Mouse (Mus musculus): Measurements from ENCODE around the gene Gm8773.
A peak's percentile ranks its signal among the peaks of the same experiment; 100 is the strongest.

Gm8773 gene

DNA sequence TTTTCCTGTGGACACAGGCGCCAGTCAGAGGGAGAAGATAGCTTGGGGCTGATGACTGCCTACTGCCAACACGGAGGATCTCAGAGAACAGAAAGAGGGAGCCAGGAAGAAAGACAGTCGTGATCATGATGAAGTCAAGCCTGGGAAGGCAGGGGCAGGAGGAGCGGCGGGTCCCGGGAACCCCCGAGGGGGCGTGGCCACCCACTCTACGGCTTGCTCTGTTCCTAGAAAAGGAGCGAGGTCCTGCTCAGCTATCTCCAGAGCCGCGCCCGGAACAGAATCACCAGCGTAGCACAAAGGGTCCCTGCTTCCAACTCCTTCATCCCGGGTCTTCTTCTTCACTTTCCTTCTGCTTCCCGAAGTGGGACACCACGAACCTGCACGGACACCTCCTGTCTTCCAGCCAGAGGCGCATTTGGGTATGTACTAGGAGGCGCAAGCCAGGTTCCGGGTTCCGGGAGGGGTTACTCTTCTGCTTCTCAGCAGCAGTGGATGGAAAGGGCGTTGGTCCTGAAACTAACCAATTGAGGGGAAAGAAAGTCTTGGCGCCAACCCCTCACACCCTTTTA is at the start of gene Gm8773:
Gm8773 (plus strand) TSS at position 51 of the 569 bp plus-strand sequence.
- peak in 1 of 2 experiments; percentile 16 for DNase-seq

DNA sequence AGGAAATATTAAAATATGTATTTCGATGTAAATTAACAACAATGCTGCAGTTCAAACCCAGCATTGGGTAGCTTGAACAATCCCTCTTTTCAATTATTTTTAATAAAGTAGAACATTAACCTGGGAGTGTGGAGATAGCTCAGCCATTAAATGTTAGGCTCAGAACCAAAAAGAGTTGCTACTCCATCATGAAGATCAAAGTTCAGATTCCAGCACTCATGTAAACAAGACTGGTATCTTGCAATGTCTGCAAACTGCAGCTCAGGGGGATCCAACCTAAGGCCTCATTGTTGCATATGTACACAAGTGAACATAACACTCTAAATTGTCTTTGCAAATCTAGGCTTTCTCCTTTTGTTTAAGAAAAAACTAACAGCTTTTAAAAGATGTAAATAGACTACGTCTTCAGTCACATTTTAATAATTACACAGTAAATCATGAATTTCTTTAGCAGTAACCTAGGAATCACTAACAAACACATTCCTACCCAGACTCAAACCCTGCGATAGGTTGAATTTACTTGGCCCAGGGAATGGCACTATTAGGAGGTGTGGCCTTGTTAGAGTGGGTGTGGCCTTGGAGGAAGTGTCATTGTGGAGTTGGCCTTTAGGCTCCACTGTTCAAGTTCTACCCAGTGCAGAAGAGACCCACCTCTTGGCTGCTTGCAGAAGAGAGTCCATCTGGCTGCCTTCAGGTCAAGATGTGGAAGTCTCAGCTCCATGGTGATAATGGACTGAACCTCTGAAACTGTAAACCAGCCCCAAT is 39.8 kb upstream of the Gm8773 start:
- peak; percentile 72 to 73 for DNase-seq

DNA sequence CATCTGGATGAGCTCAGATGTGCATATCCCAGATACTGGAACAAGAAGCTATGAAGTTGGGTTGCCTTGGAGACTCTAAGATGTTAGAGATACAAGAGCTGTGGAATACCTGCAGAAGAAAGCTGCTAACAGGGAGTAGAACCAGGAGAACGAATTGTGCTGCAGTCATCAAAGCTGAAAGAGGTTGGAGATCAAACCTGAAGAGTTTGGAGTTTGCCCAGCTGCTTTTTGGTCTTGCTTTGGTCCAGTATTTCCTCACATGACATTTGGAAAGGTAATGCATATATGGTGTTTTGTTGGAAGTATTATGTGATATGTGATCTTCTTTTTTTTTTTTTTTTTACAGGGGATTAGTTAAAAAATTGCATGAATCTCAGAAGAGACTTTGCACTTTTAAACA is 37.5 kb upstream of the Gm8773 start:
- DNase-seq = peak; percentile 26 to 43

DNA sequence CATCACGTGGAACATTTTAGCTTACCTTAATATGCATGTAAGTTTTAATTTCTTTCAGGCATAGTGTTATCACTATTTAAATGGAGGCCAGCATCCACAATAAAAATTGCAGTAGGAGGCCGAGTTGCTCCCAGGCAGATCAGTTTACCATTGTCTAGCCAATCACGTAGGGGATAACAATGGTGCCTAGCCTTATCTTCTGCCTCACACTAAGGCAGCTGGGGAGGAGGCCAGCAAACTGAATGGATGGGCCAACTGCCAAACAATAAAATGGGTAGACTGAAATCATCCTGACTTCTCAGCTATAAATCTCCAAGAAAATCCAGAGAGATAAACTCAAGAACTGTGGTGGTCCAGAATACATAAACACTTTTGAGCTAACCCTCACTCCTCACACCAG is 33.8 kb upstream of the Gm8773 start:
- no peak for DNase-seq

DNA sequence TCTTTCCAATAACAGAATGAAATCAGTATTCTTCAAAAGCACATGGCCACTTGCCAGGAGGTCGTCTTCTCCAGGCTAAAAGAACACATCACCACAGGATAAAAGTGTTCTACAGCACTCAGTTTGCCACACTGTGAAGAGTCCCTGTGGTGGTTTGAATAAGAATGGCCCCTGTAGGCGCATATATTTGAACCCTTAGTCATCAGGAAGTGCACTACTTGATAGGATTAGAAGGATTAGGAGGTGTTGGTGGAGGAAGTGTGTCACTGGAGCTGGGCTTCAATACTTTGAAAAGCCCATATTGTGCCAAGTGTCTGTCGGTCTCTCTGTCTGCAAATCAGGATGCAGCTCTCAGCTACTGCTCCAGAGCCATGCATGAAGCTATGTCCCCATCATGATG is 33.2 kb upstream of the Gm8773 start:
- no peak for DNase-seq

DNA sequence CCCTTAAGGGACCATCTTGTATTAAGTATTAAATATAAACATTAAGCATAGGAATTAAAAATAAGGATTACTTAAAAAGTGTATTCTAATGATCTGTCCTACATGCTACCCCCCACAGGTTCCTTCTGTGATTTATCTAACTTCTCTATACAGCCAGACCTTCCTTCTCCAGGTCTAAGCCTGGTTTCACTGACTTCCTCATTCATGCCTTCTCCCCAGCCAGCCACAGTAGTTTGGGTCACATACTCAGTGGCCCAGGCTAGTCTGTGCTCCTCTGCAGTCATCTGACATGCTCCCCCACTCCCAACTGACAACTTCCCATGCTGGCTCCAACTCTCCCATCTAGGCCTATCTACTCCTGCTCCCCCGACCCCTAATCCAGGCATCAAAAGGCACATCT is 22.5 kb upstream of the Gm8773 start:
- DNase-seq = no peak

DNA sequence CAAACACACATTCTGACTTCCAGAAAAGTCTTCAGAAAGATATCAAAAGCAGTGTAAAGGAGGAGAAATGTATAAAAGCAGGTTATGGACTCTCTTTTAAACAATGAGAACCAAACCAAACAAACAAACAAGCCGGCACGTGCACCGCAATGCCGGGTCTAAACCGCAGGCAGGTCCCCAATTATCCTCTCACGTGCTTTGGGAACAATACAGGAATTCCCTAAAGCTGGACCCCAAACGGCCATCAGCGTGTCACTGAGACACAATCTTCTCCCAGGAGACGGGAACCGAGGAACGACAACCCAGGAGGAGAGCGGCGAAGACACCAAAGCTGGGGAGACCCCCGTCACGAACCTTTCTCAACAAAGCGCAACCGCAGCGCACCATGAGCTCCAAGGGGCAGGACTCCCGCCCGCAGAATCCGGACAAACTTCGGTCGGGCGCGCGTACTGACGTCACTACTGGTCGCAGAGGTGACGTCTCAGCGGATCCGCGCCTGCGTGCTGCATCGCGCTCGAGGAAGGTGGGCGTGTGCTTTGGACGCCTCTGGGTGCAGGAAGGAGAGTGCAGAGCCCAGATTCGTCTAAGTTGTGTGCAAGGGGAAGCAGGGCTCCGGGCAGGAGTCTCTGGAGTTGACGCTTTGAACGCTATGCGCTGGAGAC is 14.4 kb upstream of the Gm8773 start, which contains the start of gene Gtpbp10:
Gtpbp10 (minus strand) TSS at position 460 of the 662 bp plus-strand sequence.
- DNase-seq = peak; percentile 90 to 95

DNA sequence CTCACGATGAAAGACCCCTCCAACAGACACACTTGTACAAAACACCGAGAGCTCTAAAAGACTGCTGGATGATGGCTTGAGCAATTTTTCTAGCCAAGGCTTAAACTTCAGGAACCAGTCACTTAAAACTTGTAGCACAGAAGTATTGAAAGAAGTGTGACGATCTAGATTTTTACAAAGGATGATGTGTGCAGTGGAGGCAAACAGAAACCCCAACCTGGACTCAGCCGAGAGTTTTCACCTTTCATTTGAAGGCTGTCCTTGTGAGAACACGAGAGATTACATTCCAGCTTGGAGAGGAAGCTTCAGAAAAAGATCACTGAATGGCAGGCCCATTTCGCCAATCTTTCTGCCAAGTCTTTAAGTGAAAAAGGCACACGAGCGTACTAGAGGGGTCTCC is 13.8 kb upstream of the Gm8773 start:
- no peak for DNase-seq

DNA sequence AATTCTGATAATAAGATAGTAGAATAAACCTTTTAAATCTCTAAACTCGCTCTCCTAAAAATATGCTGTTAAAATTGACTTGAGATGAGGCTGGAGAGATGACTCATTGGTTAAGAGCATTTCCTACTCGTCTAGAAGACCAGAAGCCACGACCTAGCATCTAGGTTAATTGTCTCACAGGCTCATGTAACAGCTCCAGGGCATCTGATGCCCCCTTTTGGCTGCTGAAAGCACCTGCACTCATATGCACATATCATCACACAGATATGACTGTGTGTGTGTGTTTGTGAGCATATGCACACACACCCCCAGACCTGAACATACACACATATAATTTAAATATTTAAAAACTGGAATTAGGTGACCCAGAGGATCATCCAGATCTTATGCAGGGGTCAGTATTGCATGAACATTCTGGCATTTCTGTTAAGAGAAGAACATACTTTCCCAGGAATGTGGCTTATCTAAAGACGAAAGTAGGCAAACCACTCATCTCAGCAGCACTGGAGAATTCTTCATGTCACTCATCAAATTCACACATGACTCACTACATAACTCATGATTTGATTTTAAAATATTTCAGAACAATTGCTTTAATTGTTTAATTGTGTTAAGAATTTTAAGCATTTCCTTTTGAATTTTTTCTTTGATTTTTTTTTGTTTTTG is 12.4 kb upstream of the Gm8773 start:
- DNase-seq = no peak

DNA sequence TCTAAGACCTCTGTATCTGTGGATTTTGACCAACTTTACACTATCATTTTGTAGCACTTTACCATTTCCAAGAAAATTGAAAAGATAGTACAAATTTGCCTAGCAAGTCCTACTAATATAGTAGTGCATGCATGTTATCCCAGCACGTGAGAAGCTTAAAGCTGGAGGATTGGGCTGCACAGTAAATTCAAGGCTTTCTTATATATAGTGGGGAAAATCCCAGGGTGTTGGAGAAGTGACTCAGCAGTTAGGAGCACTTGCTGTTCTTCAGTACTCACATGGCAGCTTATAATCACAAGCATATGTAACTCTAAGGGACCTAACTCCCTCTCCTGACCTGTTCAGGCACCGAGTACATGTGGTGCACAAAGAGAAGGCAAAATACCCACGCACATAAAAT is 11.2 kb upstream of the Gm8773 start:
- DNase-seq = no peak

DNA sequence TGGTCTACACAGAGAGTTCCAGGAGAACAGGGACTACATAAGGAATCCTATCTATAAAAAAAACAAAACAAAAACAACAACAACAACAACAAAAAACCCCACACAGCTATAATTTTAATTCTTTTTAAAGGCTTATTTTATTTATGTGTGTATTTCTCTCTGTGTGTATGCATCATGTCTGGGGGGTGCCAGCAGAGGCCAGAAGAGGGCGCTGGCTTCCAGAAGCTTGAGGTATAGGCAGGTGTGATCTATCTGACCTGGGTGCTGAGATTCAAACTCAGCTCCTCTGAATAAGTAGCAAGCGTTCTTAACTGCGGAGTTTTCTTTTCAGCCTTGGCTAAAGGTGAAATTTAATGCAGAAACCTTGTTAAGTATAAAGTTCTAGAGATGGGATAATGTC is 14.1 kb downstream of the Gm8773 start:
- no peak for DNase-seq

DNA sequence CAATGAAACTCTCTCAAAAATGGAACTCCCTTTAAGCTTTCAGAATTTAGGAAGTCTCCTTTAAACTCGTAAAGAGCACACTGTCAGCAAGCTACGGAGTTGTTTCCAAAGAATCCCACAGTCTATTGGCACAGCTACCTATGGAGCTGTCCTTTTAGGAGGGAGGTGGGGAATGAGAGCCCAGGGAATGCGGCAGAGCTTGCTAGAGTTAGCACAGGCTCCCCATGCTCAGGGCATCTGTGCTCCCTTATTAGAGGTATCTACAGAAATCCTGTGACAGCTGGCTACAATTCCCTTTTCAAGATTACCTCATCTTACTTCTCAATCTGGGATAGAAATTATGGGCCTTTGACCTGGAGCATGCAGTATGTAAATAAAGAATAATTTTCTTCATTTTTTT is 36.9 kb downstream of the Gm8773 start:
- DNase-seq = no peak

DNA sequence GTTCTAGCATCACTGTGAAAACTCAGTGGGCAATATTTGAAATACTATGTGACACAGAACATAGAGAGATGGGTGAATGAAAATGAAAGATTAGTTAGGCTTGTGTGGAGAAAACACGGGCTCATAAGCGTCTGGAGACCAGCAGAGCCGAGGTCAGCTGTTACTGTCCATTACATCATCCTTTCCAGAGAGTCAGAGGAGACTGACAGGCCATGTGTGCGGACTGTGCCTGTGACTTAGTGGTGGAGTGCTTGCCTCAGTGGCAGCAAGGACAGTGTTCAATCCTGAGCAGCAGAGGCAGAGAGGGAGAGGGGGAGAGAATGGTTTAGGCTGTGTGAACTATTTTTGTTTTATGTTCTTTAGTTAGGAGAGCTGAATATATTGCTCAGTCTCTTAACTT is 44.7 kb downstream of the Gm8773 start:
- no peak for DNase-seq

DNA sequence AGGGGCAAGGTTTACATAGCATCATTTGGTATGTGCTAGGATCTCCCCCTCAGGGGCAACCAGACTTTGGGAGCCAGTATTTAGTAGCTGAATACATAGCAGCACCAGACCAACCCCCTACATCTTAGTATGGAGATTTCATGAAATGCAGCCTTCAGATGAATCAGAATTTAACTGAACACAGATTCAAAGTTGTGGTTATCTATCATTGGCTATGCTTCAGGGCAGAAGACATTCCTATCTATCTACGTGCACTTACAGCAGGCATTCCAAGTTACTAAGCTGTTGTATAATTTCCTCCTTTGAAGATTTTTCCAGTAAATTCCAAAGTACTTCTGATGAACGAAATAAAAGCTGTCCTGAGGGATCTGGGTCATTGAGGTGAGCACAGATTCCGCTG is 51.9 kb downstream of the Gm8773 start:
- DNase-seq = no peak
